Mouse (Mus musculus) C2C12 (cell line): Measurements from ENCODE around the gene Mocs3.

Source experiments
- CEBPB ChIP-seq: IDR thresholded peaks from one replicate; pipeline ENCODE4 v1.6.1; 2011; ENCODE audit warnings: low read depth, mild to moderate bottlenecking, control low read depth, moderate library complexity
- CTCF ChIP-seq: IDR thresholded peaks from one replicate; pipeline ENCODE4 v1.5.1; 2011; ENCODE audit not compliant: control insufficient read depth, insufficient read depth, insufficient read length
- MAX ChIP-seq: IDR thresholded peaks from one replicate; pipeline ENCODE4 v1.6.1; 2011; ENCODE audit warnings: mild to moderate bottlenecking, control low read depth
- MYOD1 ChIP-seq: IDR thresholded peaks from one replicate; pipeline ENCODE4 v1.6.1; 2011; ENCODE audit warnings: low read depth; ENCODE audit not compliant: control insufficient read depth, insufficient read length
- MYOG ChIP-seq: IDR thresholded peaks from one replicate; pipeline ENCODE4 v1.6.1; 2011; ENCODE audit not compliant: control insufficient read depth, insufficient read length; ENCODE audit errors: extremely low read depth
- USF1 ChIP-seq: IDR thresholded peaks from one replicate; pipeline ENCODE4 v1.6.1; 2011; ENCODE audit warnings: low read depth, mild to moderate bottlenecking, control low read depth, moderate library complexity

DNA sequence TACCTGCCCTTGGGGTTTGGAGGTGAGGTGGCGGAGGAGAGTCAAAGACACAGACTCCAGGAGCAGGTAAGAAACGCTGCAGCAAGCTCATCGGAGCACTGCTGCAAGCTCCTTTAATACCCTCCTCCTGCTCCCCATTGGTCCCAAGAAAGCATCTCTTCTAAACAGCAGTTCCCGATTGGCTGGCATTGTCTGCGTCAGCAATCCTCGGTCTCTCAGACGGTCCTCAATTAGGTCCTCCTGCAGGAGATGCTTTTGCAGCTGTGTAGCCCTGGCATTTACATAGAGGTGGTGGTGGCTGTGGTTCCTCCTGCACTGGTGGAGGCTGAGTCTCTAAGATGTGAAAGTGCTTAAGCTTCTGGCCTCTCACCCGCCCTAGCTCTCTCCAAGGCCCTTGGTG lies 15.1 kb downstream of the Mocs3 start:
- TF ChIP-seq CTCF (no peak), MAX (no peak), USF1 (no peak), MYOG (no peak), MYOD1 (no peak), CEBPB (no peak)
